Mouse (Mus musculus): ENCODE data around the gene Ptpn5.

Gene Ptpn5

DNA sequence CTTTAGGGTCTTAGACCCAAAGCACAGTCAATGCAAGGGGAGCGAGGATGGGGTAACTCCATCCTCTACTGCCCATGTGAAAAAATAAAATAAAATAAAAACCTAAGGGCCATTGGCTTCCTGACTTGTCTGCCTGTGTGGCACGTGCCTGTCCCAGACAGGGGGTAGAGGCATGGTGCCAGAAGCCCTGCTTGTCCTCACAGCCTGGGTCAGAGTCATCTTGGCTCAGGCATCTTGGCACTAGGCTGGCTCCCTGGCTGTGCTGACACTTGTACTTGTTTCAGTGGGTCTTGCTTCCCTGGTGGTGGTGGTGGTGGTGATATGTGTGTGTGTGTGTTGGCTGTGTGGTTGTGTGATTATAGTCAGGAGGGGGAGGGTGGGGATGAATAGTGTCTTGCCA, 78.8 kb downstream of the Ptpn5 start:
- DNase-seq: no peak

DNA sequence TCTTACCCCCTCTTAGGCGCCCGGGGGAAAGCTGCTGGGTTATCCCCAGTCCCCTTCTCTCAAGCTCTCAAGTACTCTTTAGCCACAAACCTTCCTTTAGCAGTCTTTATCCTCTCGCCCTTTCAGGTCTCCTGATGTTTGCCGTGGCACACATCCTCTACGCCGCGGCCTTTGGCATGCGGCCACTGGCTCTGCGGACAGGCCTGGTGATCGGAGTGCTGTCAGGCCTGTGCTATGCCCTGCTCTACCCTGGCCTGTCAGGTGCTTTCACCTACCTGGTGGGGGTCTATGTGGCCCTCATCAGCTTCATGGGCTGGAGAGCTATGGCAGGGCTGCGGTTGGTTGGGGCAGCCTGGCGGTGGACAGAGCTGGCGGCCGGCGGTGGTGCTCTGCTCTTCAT, 80.2 kb downstream of the Ptpn5 start:
- DNase-seq: no peak

DNA sequence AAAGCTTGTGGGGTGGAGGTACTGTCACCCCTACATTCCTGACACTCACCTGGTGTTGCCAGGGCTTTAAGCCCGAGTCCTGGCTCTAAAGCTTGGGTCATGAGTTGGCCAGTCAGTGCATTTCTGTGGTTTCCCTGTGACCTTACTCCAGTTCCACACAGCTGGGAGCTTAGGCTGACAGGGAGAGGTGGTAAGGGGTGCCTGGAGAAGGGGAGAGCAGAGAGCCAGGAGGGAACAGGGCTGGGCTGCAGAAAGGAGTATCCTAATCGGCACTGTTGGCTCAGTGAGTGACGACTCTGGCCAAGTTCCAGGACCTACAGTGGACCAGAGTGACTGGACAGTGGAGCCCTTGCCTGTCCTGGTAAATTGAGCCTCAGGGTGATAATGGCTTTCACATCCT, 81.2 kb downstream of the Ptpn5 start:
- no peak for DNase-seq

GRCm38 (mm10) chr7:47051404-47052151, 81.9 kb downstream of the Ptpn5 start:
- DNase-seq: peak; percentile 31

GRCm38 (mm10) chr7:47050766-47051165, 82.7 kb downstream of the Ptpn5 start:
- peak; percentile 68 for DNase-seq

- peak; percentile 96 for DNase-seq
Observed at GRCm38 (mm10) chr7:47050366-47050765, 83.1 kb downstream of the Ptpn5 start, which contains the start of gene Tmem86a. TSS of gene Tmem86a (plus strand) at chr7:47050601.

GRCm38 (mm10) chr7:47042823-47043490, 90.5 kb downstream of the Ptpn5 start:
- DNase-seq: no peak

- no peak for DNase-seq
Observed at GRCm38 (mm10) chr7:47042121-47042520, 91.4 kb downstream of the Ptpn5 start.

- DNase-seq: no peak
Observed at GRCm38 (mm10) chr7:47041706-47042105, 91.8 kb downstream of the Ptpn5 start.

- no peak for DNase-seq
Observed at GRCm38 (mm10) chr7:47035426-47035825, 98.1 kb downstream of the Ptpn5 start.

DNA sequence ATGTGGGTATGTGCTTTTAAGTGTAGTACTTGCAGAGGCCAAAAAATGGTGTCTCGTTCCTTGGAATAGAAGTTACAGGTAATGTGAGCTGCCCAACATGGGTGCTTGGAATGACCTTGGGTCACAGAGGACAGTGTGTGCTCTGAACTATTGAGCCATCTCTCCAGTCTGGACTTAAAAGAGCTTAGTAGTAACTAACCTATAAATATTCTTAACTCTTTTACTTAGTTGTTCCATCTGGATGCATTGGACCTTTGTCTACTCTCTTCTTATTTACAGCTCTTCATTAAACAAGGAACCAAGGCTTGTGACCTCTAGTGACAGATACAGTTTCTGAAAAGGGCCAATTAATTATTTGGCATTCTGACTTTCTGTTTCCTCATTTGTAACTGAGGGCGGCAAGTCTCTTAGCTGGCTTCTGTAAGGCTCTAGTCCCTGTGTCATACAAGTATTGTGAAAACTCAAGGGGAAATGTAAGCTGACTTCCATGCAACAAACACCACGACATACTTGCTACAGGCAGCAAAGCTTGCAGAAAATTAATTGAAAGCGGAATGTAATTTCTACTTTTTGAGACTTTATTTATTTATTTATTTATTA, 98.6 kb downstream of the Ptpn5 start:
- no peak for DNase-seq

- DNase-seq: no peak
Observed at GRCm38 (mm10) chr7:47031371-47031770, 102.1 kb downstream of the Ptpn5 start.

GRCm38 (mm10) chr7:47030517-47031193, 102.8 kb downstream of the Ptpn5 start:
- no peak for DNase-seq

Measured in right cerebral cortex, postnatal 25 days (tissue).